Mouse (Mus musculus) liver, adult 2 months (tissue): ENCODE measurements around the gene Gm45062. TPM values are rescaled to one million over a fixed set of nuclear protein-coding genes. Genes with fewer than 3 reads are reported as not detected.

Experiments
- DNase-seq: peaks from one replicate; pipeline ENCODE4 v3.0.0-alpha.2; 2011; ENCODE audit warnings: low read depth, low spot score; ENCODE audit errors: extremely low read depth
- H3K27ac ChIP-seq: fragments of 200-500 bp; replicated peaks from 2 replicates; pipeline ENCODE4 v1.5.1; 2012; ENCODE audit warnings: low read depth, mild to moderate bottlenecking, control low read depth, inconsistent platforms, low read length; ENCODE audit not compliant: insufficient read depth
- H3K27me3 ChIP-seq: fragments of 200-500 bp; 2 replicates; pipeline ENCODE4 v1.6.1; 2012; ENCODE audit warnings: mild to moderate bottlenecking, moderate library complexity, low read length, inconsistent platforms; ENCODE audit not compliant: control insufficient read depth, insufficient read depth
- H3K36me3 ChIP-seq: fragments of 200-500 bp; 2 replicates; pipeline ENCODE4 v1.6.1; 2012; ENCODE audit warnings: low read length, inconsistent platforms; ENCODE audit not compliant: control insufficient read depth, insufficient read depth
- H3K4me1 ChIP-seq: fragments of 200-500 bp; 2 replicates; pipeline ENCODE4 v1.6.1; 2011; ENCODE audit warnings: low read length; ENCODE audit not compliant: control insufficient read depth, insufficient read depth
- H3K4me3 ChIP-seq: fragments of 200-500 bp; 2 replicates; pipeline ENCODE4 v1.5.1; 2011; ENCODE audit warnings: low read depth, mild to moderate bottlenecking, control low read depth, low read length, moderate library complexity; ENCODE audit not compliant: insufficient read depth
- H3K79me2 ChIP-seq: fragments of 200-500 bp; 2 replicates; pipeline ENCODE4 v1.6.1; 2012; ENCODE audit warnings: inconsistent platforms, mild to moderate bottlenecking, low read length, moderate library complexity; ENCODE audit not compliant: control insufficient read depth, insufficient read depth
- H3K9ac ChIP-seq: fragments of 200-500 bp; 2 replicates; pipeline ENCODE4 v1.6.1; 2012; ENCODE audit warnings: low read depth, mild to moderate bottlenecking, control low read depth, inconsistent platforms, low read length
- CTCF ChIP-seq: fragments of 200-500 bp; IDR thresholded peaks from 2 replicates; pipeline ENCODE4 v1.5.1; 2011; ENCODE audit warnings: low read depth, low read length, control low read depth
- POLR2A ChIP-seq: fragments of 200-500 bp; IDR thresholded peaks from 2 replicates; pipeline ENCODE4 v1.6.1; 2011; ENCODE audit warnings: low read length, control low read depth; ENCODE audit not compliant: insufficient read depth; ENCODE audit errors: extremely low read depth
- WGBS: fragments of 180-500 bp; shearing (Covaris S2); methylation state at CpG from one replicate; pipeline ENCODE4 v1.1.7; 2018; 5-methylcytosine and 5-hydroxymethylcytosine counted together
- polyA plus RNA-seq: library from polyadenylated mRNA; depleted of rRNA; stranded (reverse); fragments of >200 nt; gene quantifications from 2 replicates; pipeline ENCODE4 v1.2.3, GENCODE M21; 2012
- total RNA-seq: library from RNA; depleted of rRNA; stranded (reverse); fragments of >200 nt; gene quantifications from 2 replicates; pipeline ENCODE4 v1.2.3, GENCODE M21; 2014

Gene Gm45062
- total and polyA plus RNA-seq, 2 experiments: 0.70 to 2.0 TPM

GRCm38 (mm10) chr6:8374712-8375111 lies 115.5 kb downstream of the Gm45062 start:
- no peak for TF ChIP-seq POLR2A
- no peak for TF ChIP-seq CTCF
- H3K79me2 ChIP-seq: no peaks in the 10 kb centered on the region
- H3K4me1 ChIP-seq: peaks cover 5% of the 10 kb centered on the region; the same call in 1 of the 2 replicates
- no peak overlapping the region for H3K4me3 ChIP-seq
- no peak for DNase-seq
- WGBS: 96% methylated on average over 4 of the region's 4 CpGs
- H3K27ac ChIP-seq: no peak overlapping the region
- no peaks in the 10 kb centered on the region for H3K27me3 ChIP-seq
- H3K9ac ChIP-seq: no peak overlapping the region
- H3K36me3 ChIP-seq: 0 out of 2 replicates have a peak, but pooled peaks cover 1% of the 10 kb centered on the region

GRCm38 (mm10) chr6:8376351-8376750 lies 117.1 kb downstream of the Gm45062 start:
- H3K4me1 ChIP-seq: peaks cover 5% of the 10 kb centered on the region; the same call in 1 of the 2 replicates

GRCm38 (mm10) chr6:8377667-8378066 lies 118.4 kb downstream of the Gm45062 start:
- WGBS: 91% methylated on average over 8 of the region's 8 CpGs
- Histone ChIP-seq H3K4me1 (peaks cover 5% of the 10 kb centered on the region; the same call in 1 of the 2 replicates), H3K9ac (no peak overlapping the region)

More at GRCm38 (mm10) chr6:8376351-8376750, 117.1 kb downstream of the Gm45062 start:
- H3K9ac ChIP-seq: no peak overlapping the region
- H3K27me3 ChIP-seq: no peaks in the 10 kb centered on the region
- no peak for TF ChIP-seq POLR2A
- no peak for TF ChIP-seq CTCF
- no peak for DNase-seq
- H3K36me3 ChIP-seq: 0 out of 2 replicates have a peak, but pooled peaks cover 1% of the 10 kb centered on the region
- WGBS: 96% methylated on average over 5 of the region's 5 CpGs
- H3K79me2 ChIP-seq: no peaks in the 10 kb centered on the region
- no peak overlapping the region for H3K27ac ChIP-seq
- no peak overlapping the region for H3K4me3 ChIP-seq

GRCm38 (mm10) chr6:8389307-8389706 lies 130.1 kb downstream of the Gm45062 start:
- Histone ChIP-seq H3K36me3 (no peaks in the 10 kb centered on the region), H3K27me3 (no peaks in the 10 kb centered on the region), H3K4me3 (no peak overlapping the region), H3K4me1 (no peaks in the 10 kb centered on the region), H3K27ac (no peak overlapping the region), H3K79me2 (no peaks in the 10 kb centered on the region), H3K9ac (no peak overlapping the region)
- DNase-seq: no peak
- TF ChIP-seq CTCF: no peak
- TF ChIP-seq POLR2A: no peak
- WGBS: 99% methylated on average over 2 of the region's 2 CpGs

More at GRCm38 (mm10) chr6:8377667-8378066, 118.4 kb downstream of the Gm45062 start:
- DNase-seq: no peak
- TF ChIP-seq POLR2A (no peak), CTCF (no peak)
- Histone ChIP-seq H3K4me3 (no peak overlapping the region), H3K27me3 (no peaks in the 10 kb centered on the region), H3K27ac (no peak overlapping the region), H3K36me3 (0 out of 2 replicates have a peak, but pooled peaks cover 1% of the 10 kb centered on the region), H3K79me2 (no peaks in the 10 kb centered on the region)

GRCm38 (mm10) chr6:8390296-8390695 lies 131.0 kb downstream of the Gm45062 start:
- WGBS: 91% methylated on average over 6 of the region's 6 CpGs

GRCm38 (mm10) chr6:8390935-8391334 lies 131.7 kb downstream of the Gm45062 start:
- H3K27ac ChIP-seq: no peak overlapping the region
- no peak overlapping the region for H3K9ac ChIP-seq
- DNase-seq: no peak
- H3K4me3 ChIP-seq: no peak overlapping the region
- 93% methylated on average over 2 of the region's 2 CpGs for WGBS
- TF ChIP-seq POLR2A (no peak), CTCF (no peak)
- 0 out of 2 replicates have a peak, but pooled peaks cover 2% of the 10 kb centered on the region for H3K4me1 ChIP-seq
- H3K36me3 ChIP-seq: no peaks in the 10 kb centered on the region
- H3K79me2 ChIP-seq: no peaks in the 10 kb centered on the region
- no peaks in the 10 kb centered on the region for H3K27me3 ChIP-seq

More at GRCm38 (mm10) chr6:8390296-8390695, 131.0 kb downstream of the Gm45062 start:
- Histone ChIP-seq H3K79me2 (no peaks in the 10 kb centered on the region), H3K4me3 (no peak overlapping the region), H3K36me3 (no peaks in the 10 kb centered on the region), H3K27me3 (no peaks in the 10 kb centered on the region), H3K9ac (no peak overlapping the region), H3K27ac (no peak overlapping the region), H3K4me1 (0 out of 2 replicates have a peak, but pooled peaks cover 2% of the 10 kb centered on the region)
- DNase-seq: no peak
- TF ChIP-seq CTCF (no peak), POLR2A (no peak)
